Mouse (Mus musculus): ENCODE measurements at regions not wholly inside any gene's neighbourhood (a gene's known extent, or its start where the extent isn't known, plus 50 kb on each side); places are given as distances from the start of the nearest gene placed in this dataset.

GRCm38 (mm10) chr6:101684390-101684789 lies 306.7 kb upstream of the Pdzrn3 start:
- TF ChIP-seq CTCF (IDR thresholded peaks at IDR 0.05; ENCODE audit: control insufficient read depth, insufficient read depth, insufficient read length) (no peak), MYOD1 (IDR thresholded peaks at IDR 0.05; ENCODE audit: control insufficient read depth, insufficient read length, low read depth) (no peak), MYOG (IDR thresholded peaks at IDR 0.05; ENCODE audit: control insufficient read depth, extremely low read depth, insufficient read length) (no peak), CEBPB (IDR thresholded peaks at IDR 0.05; ENCODE audit: low read depth) (no peak), MAX (IDR thresholded peaks at IDR 0.05) (no peak)
